Mouse (Mus musculus): ENCODE results near the gene Camk1d.

- no peak for TF ChIP-seq CTCF (IDR thresholded peaks at IDR 0.05; ENCODE audit: control insufficient read depth, insufficient read depth, low read length)
- no peak for TF ChIP-seq POLR2A (IDR thresholded peaks at IDR 0.05; ENCODE audit: borderline replicate concordance, control insufficient read depth, low read depth, low read length)
Measured at GRCm38 (mm10) chr2:5479886-5480285, 234.4 kb downstream of the Camk1d start.

Measured in bone marrow, adult 2 months (tissue).